Mouse (Mus musculus) limb, embryonic 15.5 days (tissue): ENCODE data around the gene Trappc4. TPM values are rescaled to one million over a fixed set of nuclear protein-coding genes. Genes with fewer than 3 reads are reported as not detected.
"Not testable (repeated sequence)": the region's sequence is repeated elsewhere in the genome, so short reads cannot be mapped to it uniquely, and the experiment has no call there.

Source experiments
- ATAC-seq: fragments of 200-750 bp; cut with Nextera tagmentation; 2 replicates; pipeline ENCODE4 v1.8.0; 2017; ENCODE audit warnings: low read depth, moderate TSS enrichment; ENCODE audit not compliant: insufficient number of reproducible peaks, low FRiP score, low TSS enrichment
- H3K27ac ChIP-seq: fragments of 300-500 bp; sonication (generic); 2 replicates; pipeline ENCODE4 v1.5.1; 2015; ENCODE audit warnings: moderate library complexity, mild to moderate bottlenecking, inconsistent platforms
- H3K27me3 ChIP-seq: fragments of 300-500 bp; sonication (generic); 2 replicates; pipeline ENCODE4 v1.6.1; 2015; ENCODE audit warnings: inconsistent platforms
- H3K36me3 ChIP-seq: fragments of 300-500 bp; sonication (generic); 2 replicates; pipeline ENCODE4 v1.6.1; 2015; ENCODE audit warnings: inconsistent platforms
- H3K4me1 ChIP-seq: fragments of 300-500 bp; sonication (generic); 2 replicates; pipeline ENCODE4 v1.6.1; 2015; ENCODE audit warnings: inconsistent platforms
- H3K4me2 ChIP-seq: fragments of 300-500 bp; sonication (generic); 2 replicates; pipeline ENCODE4 v1.6.1; 2015; ENCODE audit warnings: mild to moderate bottlenecking, inconsistent platforms
- H3K4me3 ChIP-seq: fragments of 300-500 bp; sonication (generic); 2 replicates; pipeline ENCODE4 v1.5.1; 2015; ENCODE audit warnings: mild to moderate bottlenecking, inconsistent platforms
- H3K9ac ChIP-seq: fragments of 300-500 bp; sonication (generic); 2 replicates; pipeline ENCODE4 v1.6.1; 2015; ENCODE audit warnings: inconsistent platforms
- H3K9me3 ChIP-seq: fragments of 300-500 bp; sonication (generic); 2 replicates; pipeline ENCODE4 v1.6.1; 2016; ENCODE audit warnings: inconsistent platforms
- WGBS: fragments of 180-500 bp; shearing (Covaris S2); methylation state at CpG from one replicate; pipeline ENCODE4 v1.1.7; 2015; 5-methylcytosine and 5-hydroxymethylcytosine counted together
- polyA plus RNA-seq: library from polyadenylated mRNA; unstranded; fragments of >200 nt; fragmentation: Nextera tagmentation; extraction: Ambion mirVana; gene quantifications from 2 replicates; pipeline ENCODE4 v1.2.1, GENCODE M21; 2015

Gene Trappc4
- polyA plus RNA-seq, 1 experiment from 2014 or later = 140 TPM

DNA sequence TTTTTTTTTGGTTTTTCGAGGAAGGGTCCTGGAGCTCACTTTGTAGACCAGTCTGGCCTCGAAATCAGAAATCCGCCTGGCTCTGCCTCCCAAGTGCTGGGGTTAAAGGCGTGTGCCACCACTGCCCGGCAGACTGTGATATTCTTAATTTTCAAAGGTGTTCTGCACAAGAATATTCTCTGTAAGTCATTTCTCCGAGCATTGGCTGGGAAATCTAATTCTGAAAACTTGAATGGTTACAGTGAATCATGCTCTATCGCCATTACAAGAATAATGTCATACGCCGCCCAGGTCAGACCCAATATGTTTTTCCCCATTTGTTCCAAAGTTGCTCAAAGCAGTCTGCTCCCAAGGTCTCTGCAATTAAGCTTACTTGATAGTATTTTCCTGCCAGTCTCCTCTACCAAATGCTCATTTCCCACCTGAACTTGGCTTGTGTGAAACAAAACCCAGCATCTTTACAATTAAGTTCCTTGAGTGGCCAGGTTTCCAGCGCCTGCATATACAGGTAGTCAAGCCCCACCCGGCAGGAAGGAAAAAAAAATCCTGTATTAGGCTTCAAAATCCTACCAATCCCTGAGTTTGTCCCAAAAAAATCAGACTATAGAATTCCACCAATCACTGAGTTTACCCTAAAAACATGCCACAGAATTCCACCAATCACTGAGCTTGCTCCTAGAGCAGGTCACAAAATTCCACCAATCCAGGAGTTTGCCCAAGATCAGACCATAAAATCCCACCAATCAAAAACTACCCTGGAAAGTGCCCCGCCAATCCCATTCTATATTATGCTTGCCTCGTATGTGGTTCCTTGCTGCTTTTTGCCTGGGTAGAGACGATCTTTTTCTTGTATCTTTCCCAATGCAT is 11.4 kb upstream of the Trappc4 start, which contains the start of gene Ccdc84:
Gene Ccdc84 (minus strand): TSS at position 51 of the 867 bp plus-strand sequence.
- WGBS = 75% methylated on average over 14 of the region's 14 CpGs
- Histone ChIP-seq H3K9me3 (no peaks in the 10 kb centered on the region), H3K27me3 (no peaks in the 10 kb centered on the region), H3K4me2 (peak within 1 kb of the TSS; percentile 88), H3K4me3 (peak within 1 kb of the TSS; percentile 84), H3K4me1 (peaks cover 13% of the 10 kb centered on the region), H3K27ac (peak within 1 kb of the TSS; percentile 70), H3K9ac (peak within 1 kb of the TSS; percentile 80), H3K36me3 (peaks cover 13% of the 10 kb centered on the region)
- no peak for ATAC-seq

DNA sequence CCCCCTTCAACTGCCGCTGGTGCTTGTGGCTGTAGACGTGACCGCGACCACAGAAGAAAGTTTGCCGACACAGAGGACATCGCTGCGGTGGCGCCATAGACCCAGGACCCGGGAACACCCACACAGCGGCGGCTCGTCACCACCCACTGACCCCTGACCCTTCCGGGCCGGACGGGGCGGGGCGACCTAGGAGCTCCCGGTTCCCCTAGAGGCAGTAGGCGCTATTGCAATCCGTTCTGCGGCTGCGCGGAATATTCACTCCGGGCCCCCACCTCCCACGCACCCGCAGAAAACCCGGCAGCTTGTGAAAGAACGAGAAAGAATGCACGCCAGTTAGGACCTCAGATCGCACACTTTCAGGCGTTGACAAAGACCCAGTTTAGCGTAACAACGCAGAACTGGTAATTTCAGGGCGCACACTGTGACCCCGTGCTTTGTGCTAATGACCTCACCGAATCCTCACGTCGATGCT is 10.5 kb upstream of the Trappc4 start:
- Histone ChIP-seq H3K4me3 (peak overlapping the region; percentile 84), H3K4me2 (peak overlapping the region; percentile 88), H3K36me3 (peaks cover 20% of the 10 kb centered on the region), H3K9ac (peak overlapping the region; percentile 80), H3K27me3 (no peaks in the 10 kb centered on the region), H3K9me3 (no peaks in the 10 kb centered on the region), H3K27ac (peak overlapping the region; percentile 70), H3K4me1 (peaks cover 13% of the 10 kb centered on the region)
- peak; percentile 84 for ATAC-seq
- under 1% methylated on average over 38 of the region's 38 CpGs for WGBS

DNA sequence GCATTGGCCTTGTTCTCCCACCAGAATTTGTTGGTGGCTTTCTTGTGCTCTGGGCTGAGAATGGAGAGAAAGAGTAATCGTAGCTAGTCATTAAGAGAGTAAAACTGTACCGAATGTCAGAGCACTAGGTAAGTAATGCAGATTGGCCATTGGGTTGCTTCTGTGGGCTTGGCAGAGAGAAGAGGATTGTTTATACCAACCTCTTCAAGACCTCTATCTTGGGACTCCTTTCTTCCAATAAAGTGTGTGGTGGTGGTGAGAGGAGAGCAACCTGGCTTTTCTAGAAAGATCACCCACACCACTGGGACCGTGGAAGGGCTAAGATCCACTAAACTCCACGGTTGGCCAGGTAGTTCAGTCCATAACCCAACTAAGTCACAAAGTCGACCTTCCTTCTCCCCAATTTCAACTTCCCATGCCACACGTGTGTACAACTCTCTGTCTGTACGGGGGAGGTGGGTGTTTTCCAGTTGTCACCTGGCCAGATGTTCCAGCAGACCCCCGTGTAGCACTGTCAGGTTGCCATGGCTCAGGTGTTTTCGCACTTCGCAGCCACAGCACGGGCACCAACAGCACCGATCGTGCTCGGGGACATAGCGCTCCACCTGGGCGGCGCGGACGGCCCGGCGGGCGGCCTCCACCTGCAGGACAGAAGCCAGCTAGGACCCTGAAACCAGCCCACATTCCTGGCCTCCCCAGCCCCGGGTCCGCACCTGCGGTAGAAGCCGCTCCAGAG is 9.9 kb upstream of the Trappc4 start:
- WGBS = 7% methylated on average over 26 of the region's 26 CpGs
- peak; percentile 41; the same call in 1 of the 2 replicates for ATAC-seq

DNA sequence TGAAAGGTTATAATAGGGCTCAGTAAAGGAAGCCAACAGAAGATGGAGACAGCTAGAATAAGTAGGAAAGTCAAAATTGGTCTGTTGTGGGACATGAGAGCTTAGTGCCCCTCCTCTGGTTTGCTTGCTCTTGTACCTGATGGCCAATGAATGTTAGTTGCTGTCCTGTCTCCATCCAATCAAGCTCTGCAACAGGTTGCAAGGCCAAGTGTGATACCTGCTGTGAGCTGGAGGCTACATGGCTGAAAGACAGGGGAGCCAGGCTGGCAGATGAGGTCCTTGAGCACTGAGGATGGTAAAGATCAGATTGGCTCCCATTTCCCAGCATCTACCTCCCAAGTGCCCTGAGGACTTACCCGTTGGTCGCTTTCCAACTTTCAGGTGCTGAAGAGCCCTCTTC is 5.4 kb upstream of the Trappc4 start:
- no peak overlapping the region for H3K27ac ChIP-seq
- no peak overlapping the region for H3K4me3 ChIP-seq
- H3K4me2 ChIP-seq = no peak overlapping the region
- H3K36me3 ChIP-seq = peaks cover 63% of the 10 kb centered on the region
- H3K9me3 ChIP-seq = no peaks in the 10 kb centered on the region
- H3K27me3 ChIP-seq = no peaks in the 10 kb centered on the region
- H3K9ac ChIP-seq = no peak overlapping the region
- 64% methylated on average over 2 of the region's 2 CpGs for WGBS
- H3K4me1 ChIP-seq = peaks cover 13% of the 10 kb centered on the region
- ATAC-seq = no peak

More for the DNA sequence above, 9.9 kb upstream of the Trappc4 start:
- Histone ChIP-seq H3K9ac (peak overlapping the region; percentile 80), H3K27me3 (no peaks in the 10 kb centered on the region), H3K9me3 (no peaks in the 10 kb centered on the region), H3K4me1 (peaks cover 13% of the 10 kb centered on the region), H3K4me3 (peak overlapping the region; percentile 84), H3K4me2 (peak overlapping the region; percentile 88), H3K27ac (peak overlapping the region; percentile 70), H3K36me3 (peaks cover 26% of the 10 kb centered on the region)

DNA sequence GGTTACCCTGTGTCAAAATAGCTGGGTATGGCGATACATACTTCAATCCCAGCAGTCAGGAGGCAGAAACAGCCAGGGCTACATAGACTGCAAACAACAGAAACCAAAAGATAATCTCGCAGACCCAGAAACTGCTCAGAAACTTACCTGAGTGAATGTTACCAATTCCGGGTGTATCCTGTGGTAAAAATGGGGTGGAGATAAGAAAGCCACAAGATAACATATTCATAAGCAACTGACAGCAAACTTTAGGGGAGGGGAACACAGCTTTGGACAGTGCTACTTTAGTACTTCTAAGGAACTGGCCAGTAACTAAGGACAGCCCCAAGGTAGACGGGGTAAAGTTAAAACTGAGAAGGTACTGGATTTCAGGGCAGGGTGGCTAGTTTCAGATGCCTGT is 4.9 kb upstream of the Trappc4 start:
- H3K27ac ChIP-seq = no peak overlapping the region
- H3K36me3 ChIP-seq = peaks cover 63% of the 10 kb centered on the region
- H3K9me3 ChIP-seq = no peaks in the 10 kb centered on the region
- no peak for ATAC-seq
- no peaks in the 10 kb centered on the region for H3K27me3 ChIP-seq
- no peak overlapping the region for H3K4me2 ChIP-seq
- no peak overlapping the region for H3K4me3 ChIP-seq
- H3K4me1 ChIP-seq = peaks cover 10% of the 10 kb centered on the region
- WGBS = 81% methylated on average over 4 of the region's 4 CpGs
- no peak overlapping the region for H3K9ac ChIP-seq

DNA sequence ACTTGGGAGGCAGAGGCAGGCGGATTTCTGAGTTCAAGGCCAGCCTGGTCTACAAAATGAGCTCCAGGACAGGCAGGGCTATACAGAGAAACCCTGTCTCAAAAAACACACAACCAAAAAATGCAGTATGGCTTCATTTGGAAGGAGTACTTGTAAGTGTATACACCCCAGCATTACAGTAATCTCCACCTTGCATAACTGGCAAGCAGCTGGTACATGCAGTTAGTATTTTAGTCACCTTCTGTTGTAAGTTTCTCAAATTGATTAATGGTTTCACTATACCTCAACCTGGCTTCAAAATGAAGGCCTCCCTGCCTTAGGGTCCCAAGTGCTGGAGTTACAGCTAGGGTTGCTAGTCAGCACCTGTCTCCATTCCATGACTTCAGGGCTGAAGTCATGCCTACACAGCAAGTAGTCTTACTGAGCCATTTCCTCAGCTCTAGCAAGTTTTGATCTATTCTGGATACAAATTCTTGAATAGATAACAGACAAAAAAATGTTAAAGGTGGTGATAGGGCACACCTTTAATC is 4.3 kb upstream of the Trappc4 start:
- no peaks in the 10 kb centered on the region for H3K9me3 ChIP-seq
- H3K4me3 ChIP-seq = no peak overlapping the region
- H3K27ac ChIP-seq = no peak overlapping the region
- H3K36me3 ChIP-seq = peaks cover 63% of the 10 kb centered on the region
- no peak overlapping the region for H3K9ac ChIP-seq
- 88% methylated on average over 1 of the region's 1 CpGs for WGBS
- ATAC-seq = no peak
- peaks cover 5% of the 10 kb centered on the region; the same call in 1 of the 2 replicates for H3K4me1 ChIP-seq
- H3K27me3 ChIP-seq = no peaks in the 10 kb centered on the region
- H3K4me2 ChIP-seq = no peak overlapping the region

DNA sequence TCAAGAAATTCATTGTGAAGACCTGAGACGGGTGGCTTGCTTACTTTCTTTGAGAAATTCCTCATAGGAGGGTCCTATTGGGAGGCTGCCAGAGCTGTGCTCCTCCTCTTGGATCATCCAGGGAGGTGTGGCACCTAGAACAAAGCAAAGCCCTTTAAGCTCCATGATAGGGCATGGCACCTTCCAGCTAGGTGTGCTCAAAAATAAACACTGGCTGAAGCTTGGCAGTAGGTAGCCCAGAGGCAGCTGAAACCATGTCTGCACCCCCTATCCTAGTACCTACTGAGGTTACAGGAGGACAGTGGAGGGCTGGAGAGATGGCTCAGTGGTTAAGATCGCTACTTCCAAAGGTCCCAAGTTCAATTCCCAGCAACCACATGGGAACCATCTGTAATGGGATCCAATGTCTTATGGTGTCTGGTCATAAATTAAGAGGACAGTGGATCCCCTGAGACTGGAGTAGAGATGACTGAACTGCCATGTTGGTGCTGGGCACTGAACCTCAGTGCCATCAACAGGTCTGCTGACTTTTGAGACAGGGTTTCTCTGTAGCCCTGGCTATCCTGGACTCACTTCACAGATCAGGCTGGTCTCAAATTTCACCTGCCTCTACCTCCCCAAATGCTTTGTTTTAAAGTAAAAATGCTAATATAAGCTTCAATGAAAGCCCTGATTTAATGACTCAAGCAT is 3.4 kb upstream of the Trappc4 start:
- H3K9me3 ChIP-seq = no peaks in the 10 kb centered on the region
- no peak for ATAC-seq
- H3K9ac ChIP-seq = no peak overlapping the region
- peaks cover 63% of the 10 kb centered on the region for H3K36me3 ChIP-seq
- H3K4me1 ChIP-seq = peaks cover 10% of the 10 kb centered on the region; the same call in 1 of the 2 replicates
- H3K27ac ChIP-seq = no peak overlapping the region
- no peak overlapping the region for H3K4me3 ChIP-seq
- H3K27me3 ChIP-seq = no peaks in the 10 kb centered on the region
- 85% methylated on average over 2 of the region's 2 CpGs for WGBS
- no peak overlapping the region for H3K4me2 ChIP-seq

DNA sequence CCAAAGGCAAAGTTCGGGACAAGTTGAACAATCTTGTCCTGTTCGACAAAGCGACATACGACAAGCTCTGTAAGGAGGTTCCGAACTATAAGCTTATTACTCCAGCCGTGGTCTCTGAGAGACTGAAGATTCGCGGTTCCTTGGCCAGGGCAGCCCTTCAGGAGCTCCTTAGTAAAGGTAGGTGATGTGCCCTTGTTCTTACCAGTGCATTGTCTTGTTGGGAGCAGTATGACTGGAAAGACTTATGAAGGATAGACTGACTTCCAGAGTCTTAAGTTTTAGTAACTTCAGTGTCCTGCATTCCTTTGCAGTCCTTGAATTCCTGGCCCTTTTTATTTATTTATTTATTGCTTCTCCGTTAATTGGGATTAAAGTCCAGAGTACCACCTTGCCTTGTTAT is 1.3 kb upstream of the Trappc4 start:
- Histone ChIP-seq H3K4me2 (peak overlapping the region; percentile 62), H3K36me3 (peaks cover 70% of the 10 kb centered on the region), H3K4me3 (peak overlapping the region; percentile 87), H3K4me1 (peaks cover 10% of the 10 kb centered on the region; the same call in 1 of the 2 replicates)
- H3K9me3 ChIP-seq, ATAC-seq, H3K27ac ChIP-seq, H3K9ac ChIP-seq, H3K27me3 ChIP-seq: not testable (repeated sequence)
- 77% methylated on average over 9 of the region's 9 CpGs for WGBS

DNA sequence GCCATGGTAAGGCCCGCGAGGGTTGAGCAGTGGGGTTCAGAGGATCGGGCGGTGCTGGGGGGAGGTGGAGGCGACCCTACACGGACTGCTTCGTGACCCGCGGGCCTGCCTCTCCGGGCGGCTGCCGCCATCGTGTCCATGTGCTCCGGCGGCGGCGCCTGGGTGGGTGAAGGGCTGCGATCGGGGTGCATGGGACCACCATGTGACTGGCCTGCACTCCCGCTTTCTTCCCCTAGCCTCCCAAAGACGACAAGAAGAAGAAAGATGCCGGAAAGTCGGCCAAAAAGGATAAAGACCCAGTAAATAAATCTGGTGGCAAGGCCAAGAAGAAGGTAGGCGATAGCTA is 325 bp upstream of the Trappc4 start:
- H3K27me3 ChIP-seq = no peaks in the 10 kb centered on the region
- H3K9me3 ChIP-seq = no peaks in the 10 kb centered on the region
- peak; percentile 18 for ATAC-seq
- peaks cover 70% of the 10 kb centered on the region for H3K36me3 ChIP-seq
- H3K27ac ChIP-seq = peak overlapping the region; percentile 97
- under 1% methylated on average over 24 of the region's 24 CpGs for WGBS
- H3K9ac ChIP-seq = peak overlapping the region; percentile 87
- peak overlapping the region; percentile 62 for H3K4me2 ChIP-seq
- peak overlapping the region; percentile 87 for H3K4me3 ChIP-seq
- H3K4me1 ChIP-seq = peaks cover 10% of the 10 kb centered on the region; the same call in 1 of the 2 replicates

DNA sequence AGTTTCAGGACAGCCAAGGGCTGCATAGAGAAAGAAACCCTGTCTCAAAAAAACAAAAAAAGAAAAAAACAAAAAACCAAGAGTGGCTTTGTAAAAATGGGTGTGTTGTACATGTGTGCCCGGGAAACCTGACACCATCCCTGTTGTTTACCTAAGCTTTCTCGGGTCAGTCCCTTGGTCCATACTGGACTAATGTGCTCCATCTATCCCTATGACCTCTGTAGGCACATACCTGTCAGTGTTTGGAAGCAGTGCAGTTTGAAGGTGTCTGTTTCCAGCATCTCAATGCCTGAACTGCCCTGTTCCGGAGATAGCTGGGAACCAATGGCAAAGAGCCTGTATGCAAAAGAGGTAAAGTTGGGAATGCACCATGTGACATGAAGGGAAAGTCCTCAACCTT is 2.4 kb downstream of the Trappc4 start:
- Histone ChIP-seq H3K4me2 (no peak overlapping the region), H3K4me1 (peaks cover 10% of the 10 kb centered on the region; the same call in 1 of the 2 replicates), H3K27me3 (no peaks in the 10 kb centered on the region), H3K9ac (no peak overlapping the region), H3K4me3 (no peak overlapping the region), H3K9me3 (no peaks in the 10 kb centered on the region), H3K27ac (no peak overlapping the region), H3K36me3 (peaks cover 69% of the 10 kb centered on the region)
- 83% methylated on average over 3 of the region's 3 CpGs for WGBS
- ATAC-seq = no peak

DNA sequence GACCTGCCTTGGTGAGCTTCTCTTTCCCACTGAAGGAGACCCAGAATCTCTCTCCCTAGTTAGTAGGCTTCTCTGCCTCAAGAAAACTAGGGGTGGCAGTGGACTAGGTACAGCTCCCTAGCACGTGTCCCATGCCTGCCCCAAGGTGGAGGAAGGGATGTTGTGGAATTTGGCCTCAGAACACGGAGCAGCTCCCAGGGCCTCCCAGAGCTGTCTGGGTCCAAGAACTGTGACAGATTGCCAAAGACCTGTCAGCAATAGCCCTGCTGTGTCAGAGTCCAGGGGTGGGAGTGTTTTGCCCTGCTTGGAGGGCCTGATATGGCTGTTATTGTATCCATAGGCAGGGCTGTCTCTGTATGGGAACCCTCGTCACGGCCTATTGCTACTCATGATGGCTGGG is 6.3 kb downstream of the Trappc4 start:
- Histone ChIP-seq H3K9ac (no peak overlapping the region), H3K27me3 (0 out of 2 replicates have a peak, but pooled peaks cover 3% of the 10 kb centered on the region), H3K4me1 (peaks cover 24% of the 10 kb centered on the region; the same call in 1 of the 2 replicates), H3K4me3 (no peak overlapping the region), H3K27ac (no peak overlapping the region), H3K4me2 (no peak overlapping the region), H3K36me3 (peaks cover 67% of the 10 kb centered on the region), H3K9me3 (no peaks in the 10 kb centered on the region)
- no peak for ATAC-seq
- 89% methylated on average over 4 of the region's 4 CpGs for WGBS
